Mouse (Mus musculus) skeletal muscle tissue, adult 2 months (tissue): ENCODE results near the gene Taf15.
A peak's percentile ranks its signal among the peaks of the same experiment; 100 is the strongest.

Experiments used
- DNase-seq: peaks from one replicate; pipeline ENCODE4 v3.0.0-alpha.2; 2012; ENCODE audit warnings: low read depth, low spot score

The Taf15 gene

DNA sequence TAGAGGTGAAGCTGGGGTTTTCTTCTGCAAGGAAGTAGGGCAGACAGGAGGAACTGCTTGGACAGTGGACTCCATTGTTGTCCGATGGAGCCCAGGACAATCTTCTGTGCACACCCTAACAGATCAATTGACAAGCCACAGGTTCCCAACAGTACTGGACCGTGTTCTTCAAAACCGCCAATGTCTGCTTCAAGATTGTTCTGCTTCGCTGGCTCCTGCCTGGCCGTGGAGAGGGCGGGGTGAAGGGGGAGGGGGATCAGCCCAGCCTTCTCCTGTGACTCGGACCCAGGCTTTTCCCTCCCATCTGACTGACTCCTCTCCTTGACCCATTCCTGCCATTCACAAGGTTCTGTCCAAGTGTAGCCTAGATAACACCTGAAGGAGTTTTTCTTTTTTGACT, 15.6 kb upstream of the Taf15 start:
- DNase-seq, result no peak

DNA sequence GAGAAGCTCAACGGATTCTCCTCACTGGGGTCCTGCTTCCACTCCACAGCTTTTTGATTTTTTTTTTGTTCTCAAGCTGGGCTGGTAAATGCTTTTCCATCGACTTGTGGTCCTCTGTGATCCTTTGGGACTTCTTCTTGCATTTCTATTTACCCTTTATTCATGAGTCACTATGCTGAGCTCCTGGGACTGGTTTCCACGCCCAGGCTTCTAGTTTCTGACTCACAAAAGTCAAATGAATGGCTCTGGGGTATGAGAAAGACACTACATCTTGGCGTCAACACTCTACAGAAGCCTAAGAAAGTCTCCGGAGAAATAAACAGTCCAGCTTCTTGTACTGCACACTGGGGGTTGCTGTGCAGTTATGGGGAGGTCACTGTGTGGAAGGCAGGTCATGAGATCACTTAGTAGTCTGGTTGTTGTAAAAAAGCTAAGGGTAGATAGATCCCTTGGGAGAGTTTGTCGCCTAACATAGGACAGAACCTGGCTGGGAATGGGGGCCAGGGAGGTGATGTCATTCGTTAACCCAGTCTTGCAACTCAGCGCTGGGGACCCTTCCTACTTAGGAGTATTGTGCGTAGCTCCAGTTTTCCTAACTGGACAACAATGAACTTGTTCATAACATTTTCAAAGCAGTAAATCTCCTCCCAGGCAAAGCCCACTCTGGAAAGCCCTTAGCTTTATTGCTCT, 14.8 kb upstream of the Taf15 start:
- DNase-seq, result no peak

DNA sequence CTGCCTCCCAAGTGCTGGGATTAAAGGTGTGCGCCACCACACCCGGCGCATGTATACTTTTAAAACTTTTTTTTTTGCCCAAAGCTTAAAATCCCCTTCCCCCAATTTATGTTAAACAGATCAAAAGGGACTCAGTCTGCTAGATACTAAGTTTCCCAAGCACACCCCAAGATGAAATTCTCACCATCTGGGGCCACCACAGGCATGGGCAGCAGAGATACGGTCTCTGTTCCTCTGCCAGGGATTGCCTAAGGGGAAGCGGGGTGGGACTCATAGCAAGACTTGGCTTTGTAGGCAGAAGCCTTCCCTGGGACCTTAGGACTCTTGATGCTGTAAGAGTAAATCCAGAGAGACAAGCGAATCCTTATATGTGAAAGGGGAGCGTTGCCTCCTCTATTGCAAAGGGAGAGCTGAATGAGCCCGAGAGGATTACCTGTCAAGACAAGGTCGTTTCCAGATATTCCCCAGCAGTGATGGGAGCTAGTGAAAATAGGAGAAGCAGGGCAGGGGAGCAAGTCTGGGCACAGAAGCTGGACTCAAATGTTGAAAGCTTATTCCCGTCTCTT, 11.3 kb upstream of the Taf15 start:
- no peak for DNase-seq

DNA sequence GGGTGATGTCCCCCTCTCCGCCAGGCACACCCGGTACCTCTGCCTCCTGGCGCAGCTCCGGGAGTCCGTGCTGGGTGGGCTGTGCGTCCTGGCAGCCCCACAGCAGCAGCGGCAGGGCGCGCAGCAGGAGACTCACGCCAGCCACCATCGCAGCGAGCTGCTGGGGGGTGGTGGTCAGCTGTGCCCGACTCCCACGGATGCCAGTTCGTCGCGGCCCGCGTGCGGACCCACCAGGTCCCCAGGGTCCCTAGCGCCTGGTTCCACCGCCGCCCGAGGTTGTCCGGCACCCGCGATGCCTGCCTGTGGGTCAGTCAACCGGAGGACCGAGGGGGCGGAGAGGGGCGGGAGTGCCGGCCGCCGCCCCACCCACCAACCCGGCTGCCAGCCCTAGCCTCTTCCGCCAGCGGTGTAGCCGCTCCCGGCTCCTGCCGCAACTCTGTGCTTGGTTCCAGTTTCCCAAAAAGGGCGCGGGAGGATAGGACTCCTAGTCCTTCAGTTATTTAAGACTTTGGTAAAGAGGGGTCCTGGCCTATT, 10.1 kb upstream of the Taf15 start, which contains the start of gene Mmp28:
Gene Mmp28 (minus strand): TSS at position 361 of the 534 bp plus-strand sequence.
- no peak for DNase-seq

DNA sequence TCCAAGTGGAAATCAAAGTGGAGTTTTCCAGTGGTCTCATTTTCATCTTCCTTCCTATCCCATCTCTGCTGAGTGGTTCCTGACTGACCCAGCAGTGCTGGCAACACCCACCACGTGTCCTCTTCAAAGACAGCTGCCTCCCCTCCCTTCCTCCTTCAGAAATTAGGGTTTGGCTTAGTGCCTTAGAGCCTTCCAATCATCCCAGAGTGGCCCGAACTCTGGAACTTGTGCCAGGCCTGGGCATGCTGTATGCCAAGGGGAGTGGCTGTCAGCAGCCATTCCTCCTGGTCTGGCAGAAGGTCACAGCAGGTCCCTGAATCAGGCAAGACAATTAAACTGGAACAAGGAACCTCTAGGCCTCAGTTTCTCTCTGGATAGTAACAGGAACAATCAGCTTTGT, 6.9 kb upstream of the Taf15 start:
- peak; percentile 29 for DNase-seq

DNA sequence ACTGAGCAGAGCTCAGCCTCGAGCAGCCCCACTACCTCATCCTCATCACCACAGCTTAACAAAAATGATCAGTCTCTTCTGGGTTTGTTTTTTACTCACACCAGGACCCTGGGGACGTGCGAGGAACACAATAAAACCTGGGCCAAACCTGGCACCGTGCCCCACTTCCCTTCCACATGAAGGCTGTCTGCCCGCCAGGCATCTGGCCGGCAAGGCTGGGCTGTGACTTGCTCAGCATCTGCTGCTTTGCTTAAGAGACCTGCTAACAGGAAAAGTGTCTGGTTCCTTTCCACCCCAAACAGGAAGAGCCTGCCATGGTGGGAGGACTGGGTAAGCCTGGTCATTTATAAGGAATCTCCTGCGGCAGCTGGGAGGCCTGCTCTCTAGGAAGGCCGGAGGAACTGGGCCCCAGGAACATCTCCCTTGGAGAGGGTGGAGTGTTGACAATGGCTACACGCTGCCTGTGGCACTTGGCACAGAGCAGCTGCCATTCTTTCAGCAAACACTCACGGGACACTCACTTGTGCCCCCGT, 5.7 kb upstream of the Taf15 start:
- peak; percentile 78 for DNase-seq

DNA sequence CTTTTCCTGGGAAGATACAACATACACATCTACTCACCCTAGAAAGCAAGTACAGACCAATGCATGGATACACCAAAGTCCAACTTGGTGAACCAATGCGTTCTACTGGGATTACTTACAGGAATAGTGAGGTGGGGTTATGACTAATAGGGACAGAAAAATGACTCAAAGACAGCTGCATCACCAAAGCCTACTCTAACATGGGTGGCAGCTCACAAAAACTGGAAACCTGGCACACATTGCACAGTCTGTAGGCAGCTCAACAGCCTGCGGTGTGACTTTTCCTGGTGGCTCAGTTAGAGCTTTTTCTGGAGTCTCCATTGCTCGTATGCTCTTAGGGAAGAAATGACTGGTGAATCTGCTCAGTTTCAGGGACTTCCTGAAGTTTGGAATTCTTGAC, 4.1 kb upstream of the Taf15 start:
- DNase-seq, result no peak

DNA sequence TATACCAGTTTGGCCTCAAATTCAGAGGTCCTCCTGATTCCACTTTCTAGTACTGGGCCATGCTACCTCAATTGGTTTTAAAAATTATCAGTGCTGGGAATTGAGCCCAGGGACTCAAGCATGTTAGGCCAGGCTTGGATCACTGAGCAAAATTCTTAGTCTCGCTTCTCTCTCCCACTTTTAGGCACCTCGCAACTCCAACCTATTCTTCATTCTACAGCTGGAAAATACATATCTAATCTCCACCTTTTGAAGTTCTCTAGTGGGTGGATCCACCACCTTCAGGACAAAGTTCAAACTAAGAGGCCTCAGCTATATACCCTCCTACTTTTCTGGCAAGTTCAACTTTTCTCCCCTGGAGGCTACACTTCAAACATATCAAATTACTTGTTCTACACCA, 1.1 kb upstream of the Taf15 start:
- DNase-seq, result no peak

DNA sequence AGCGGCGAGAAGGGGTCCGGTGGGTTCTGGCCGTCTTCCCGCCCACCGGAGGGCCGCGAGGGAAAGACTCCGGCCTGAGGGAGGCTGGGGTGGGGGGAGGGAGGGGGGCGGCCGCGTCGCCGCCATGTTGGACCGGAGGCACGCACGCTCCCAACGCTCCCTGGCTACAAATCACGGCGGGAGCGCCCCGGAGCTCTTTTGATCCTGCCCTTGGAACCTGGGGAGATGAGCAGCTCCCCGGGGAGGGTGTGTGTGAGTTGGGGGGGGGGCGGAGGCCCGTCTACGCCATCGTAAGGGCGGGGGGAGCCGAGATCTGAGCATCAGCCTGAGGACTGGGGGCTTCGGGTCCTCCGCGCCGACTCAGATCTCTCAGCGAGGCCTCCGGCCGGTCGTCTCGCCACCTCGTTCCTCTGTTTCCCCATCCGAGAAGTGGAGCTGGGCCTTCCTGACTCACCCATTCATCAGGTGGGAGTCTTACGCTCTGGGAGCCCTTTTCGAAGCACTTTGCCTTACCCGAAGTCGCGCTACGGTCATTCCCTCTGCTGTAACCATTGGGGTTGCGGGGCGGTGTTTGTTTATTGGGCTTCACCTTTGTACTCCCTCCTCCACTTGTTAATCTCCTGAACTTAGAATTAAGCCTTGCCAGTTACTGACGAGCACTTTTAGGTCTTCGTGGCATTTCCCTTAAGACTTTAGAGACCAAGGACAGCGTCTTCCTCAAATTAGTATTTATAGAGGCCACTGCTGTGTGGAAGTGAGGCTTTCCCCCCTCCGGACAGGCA, 540 bp downstream of the Taf15 start:
- DNase-seq, result no peak

DNA sequence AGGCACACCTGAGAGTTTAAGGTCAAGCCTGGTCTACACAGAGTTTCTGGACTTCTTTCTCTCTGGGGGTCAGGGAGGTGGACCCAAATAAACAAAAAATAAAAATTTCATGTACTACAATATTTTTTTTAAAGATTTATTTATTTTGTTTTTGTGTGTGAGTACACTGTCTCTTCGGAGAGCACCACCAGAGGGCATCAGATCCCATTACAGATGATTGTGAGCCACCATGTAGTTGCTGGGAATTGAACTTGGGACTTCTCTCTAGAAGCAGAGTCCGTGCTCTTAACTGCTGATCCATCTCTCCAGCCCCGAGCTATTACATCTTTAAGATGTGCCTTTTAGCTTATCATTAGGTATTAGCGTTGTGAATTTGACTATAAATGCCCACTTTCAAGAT, 18.6 kb downstream of the Taf15 start:
- no peak for DNase-seq

DNA sequence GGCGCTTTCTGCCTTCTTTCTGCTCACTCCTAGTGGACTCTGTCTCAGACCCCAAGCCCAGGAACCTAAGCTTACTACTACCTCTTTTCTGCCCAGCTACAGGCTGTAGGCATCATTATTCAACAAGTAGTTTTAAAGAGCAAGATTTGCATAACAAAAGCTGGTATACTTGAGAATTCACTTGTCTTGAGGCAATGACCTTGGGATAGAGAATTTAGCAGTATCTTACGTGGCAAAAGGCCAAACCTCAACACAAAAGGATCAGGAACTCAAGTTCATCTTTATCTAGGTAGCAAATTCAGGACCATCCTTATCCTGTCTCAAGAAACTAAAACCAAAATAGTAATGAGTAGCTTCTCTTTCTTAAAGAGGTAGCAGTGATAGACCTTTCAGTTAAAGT, 22.7 kb downstream of the Taf15 start:
- DNase-seq, result no peak

DNA sequence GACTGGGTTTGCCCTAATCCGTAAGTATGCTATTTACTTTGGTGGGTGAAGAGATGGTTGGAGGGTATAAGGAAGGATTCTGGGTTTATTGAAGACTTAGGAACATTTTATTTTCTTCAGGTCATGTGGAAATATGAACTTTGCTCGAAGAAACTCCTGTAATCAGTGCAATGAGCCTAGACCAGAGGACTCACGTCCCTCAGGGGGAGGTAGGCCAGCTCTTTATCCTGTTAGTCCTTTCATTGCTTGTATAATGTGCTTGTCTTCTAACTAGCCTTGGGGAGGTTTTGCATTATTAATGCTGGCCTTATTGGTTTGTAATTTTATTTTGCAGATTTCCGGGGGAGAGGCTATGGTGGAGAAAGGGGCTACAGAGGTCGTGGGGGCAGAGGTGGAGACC, 31.4 kb downstream of the Taf15 start:
- DNase-seq, result no peak

DNA sequence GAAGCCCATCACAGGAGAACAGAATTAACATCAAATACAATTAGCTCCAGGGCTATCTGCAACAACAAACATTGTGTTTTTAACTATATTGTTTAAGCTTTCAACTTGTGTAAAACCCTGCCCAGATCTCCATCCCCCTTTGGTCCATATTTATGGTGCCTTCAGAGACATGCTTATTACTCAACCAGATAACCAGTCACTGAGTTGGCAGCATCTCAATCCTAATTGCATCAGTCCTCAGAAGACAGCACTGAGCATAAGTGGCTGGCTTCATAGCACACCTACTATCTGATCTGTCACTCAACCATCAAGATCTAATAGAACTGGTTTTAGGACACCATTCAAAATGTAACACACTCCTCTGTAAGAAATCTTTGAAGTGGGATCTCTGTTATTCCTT, 36.6 kb downstream of the Taf15 start:
- DNase-seq, result no peak

DNA sequence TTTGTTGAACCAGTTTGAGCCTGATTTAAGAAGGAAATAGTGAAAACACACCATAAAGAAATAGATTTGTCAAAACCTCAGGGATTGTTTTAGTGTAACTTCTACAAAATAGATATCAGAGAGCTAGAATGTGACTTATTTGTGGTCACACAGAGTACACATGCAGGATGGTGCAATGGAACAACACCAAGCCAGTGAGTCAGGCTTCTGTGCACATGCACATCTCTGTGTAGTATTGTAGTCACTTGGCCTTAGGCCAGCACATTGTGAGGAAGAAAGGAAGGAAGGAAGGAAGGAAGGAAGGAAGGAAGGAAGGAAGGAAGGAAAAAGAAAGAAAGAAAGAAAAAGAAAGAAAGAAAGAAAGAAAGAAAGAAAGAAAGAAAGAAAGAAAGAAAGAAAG, 44.3 kb downstream of the Taf15 start:
- DNase-seq, result no peak

DNA sequence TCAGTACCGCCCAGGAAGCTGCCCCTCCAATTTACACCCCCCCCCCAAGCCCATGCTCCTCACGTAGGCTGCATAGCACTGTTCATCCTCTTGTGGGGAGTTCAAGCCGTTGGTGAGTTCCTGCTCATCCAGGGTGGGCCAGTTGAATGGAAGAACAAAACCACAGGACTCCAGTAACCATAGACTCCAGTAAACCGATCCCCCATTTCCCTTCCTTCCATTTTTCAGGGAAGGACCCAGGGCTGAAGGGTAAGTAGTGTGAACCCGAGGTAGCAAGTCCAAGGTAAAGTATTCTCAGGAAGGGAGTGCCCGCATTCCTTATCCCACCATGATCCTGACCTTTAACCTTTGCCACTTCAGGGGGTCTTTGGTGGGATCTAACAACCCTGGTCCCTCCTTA, 45.5 kb downstream of the Taf15 start:
- DNase-seq, result no peak

DNA sequence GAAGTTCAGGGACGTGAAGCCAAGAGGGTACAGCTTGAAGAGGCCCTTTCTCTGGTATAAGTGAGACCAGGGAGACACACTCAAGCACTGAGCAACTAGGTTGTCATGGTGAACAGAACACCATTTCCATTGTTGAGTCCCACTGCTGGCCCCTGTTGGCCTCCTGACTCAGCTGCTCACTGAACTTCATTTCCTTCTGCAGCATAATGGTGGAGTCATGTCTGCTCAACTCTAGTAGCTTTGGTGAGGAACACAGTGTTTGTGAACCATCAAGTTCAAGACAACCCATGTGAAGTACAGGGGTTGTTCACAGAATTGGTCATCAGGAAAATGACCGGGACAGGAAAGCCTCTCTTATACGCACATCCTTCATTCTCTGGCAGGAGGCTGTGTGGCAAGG, 49.2 kb downstream of the Taf15 start, which contains the start of gene Heatr9:
Gene Heatr9 (minus strand): TSS at position 101 of the 400 bp plus-strand sequence.
- no peak for DNase-seq

DNA sequence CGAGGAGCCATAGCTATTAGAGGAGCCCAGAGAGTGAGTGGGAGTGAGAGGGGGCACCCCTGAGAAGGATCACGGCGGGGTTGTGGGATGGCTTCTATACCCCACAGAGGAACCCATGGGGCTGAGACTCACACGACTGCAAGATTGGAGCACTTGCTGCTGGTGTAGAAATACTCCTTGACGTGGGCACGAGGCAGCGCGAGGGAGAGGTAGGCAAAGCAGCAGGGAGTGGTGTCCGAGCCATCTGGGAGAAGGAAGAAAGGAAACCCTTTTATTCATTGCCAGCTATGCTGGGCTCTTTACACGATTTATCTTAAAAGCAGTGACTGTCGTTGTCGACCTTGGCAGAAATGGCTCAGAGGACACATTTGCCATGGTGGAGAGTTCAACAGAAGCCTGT, 56.1 kb downstream of the Taf15 start:
- no peak for DNase-seq

DNA sequence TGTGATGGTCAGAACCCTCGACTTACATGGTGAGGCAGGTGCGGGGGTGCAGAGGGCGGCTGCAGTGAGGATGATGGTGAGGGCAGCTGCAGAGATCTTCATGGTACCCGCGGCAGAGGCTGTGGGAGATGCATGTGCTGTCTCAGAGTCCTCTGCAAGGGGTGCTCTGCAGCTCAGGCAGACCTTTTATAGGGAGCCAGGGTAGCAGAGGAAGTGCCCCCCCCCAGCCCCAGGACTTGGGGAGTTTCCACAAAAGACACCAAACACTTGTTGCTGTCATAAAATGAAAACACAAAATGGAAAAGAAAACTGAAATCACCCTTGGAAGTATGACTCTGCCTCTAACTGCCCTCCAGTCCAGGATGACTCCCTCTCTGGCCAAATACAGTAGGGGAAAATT, 57.5 kb downstream of the Taf15 start, which contains the start of gene Ccl5:
Gene Ccl5 (minus strand): TSS at position 159 of the 400 bp plus-strand sequence.
- no peak for DNase-seq

DNA sequence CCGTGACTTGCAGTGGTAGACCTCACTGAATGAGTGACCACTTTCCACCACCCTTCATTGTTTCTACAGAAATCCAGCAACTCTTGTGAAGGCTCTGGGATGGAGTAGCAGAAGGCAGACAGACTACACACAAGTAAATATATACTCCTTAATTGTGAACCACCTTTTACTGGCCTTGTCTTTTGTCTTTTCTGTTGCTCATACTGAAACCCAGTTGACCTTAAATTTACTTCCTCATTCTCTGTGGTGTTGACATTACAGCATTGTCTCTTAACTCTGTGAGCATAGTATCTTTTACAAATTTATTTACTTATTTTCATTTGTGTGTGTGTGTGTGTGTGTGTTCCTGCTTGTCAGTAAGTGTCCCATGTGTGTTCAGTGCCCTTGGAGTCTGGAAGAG, 60.3 kb downstream of the Taf15 start:
- no peak for DNase-seq

DNA sequence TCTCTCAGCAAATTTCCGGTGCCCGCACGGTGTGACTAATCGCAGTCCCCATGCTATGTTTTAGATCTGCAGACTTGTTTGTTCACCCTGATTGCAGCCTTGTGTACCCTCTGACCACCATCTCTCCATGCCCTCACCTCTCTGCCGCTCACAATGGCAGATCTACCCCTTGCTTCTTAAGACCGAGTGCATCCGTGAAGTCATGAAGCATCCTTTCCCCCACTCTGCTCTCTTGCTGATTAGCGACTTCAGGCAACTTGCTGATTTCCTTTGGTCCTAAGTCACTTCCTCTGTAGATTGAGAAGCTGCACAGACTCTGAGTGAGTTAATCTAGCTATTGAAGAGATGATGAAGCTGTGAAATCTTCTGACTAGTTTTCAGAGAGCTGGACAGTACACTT, 61.3 kb downstream of the Taf15 start:
- no peak for DNase-seq

DNA sequence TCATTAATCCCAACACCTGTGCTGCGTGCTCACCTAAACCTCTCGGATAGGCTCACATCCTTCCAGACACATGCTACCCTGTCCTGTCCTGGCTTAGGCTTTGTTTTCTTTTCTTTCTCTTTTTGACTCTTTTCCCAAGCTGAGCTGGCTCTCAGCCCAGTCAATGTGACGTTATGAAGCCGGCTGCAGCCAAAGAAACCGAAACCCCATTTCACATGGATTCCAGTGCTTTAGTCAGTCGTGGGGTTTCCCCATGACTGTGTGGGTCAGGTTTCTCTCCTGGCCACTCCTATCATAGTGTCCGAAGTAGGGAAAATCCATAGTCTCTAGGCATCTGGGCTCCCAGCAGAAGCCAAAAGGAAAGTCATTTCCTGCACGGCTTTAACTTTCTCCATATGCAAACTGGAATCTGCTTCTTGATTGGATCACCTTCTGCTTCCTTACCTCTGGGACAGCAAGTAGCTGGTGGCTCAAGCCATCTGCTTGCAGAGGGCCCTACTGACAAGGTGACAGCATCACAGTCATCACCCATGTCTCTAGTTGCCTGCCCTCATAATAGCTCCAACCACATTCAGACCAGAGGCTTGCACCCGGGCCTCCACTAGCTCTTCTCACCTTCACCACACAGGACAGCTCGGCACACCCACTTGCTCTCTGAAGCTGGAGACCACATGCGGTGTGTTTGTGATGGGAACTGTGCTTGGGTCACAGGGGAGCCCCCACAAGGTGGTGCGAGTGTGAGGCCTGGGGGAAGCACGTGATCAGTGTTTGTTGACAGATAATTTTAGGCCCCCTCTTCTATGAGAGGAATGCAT, 61.9 kb downstream of the Taf15 start:
- DNase-seq, result peak; percentile 69
